Mouse (Mus musculus) lung, embryonic 15.5 days (tissue): ENCODE measurements around the gene Fam102b. TPM values are rescaled to one million over a fixed set of nuclear protein-coding genes. Genes with fewer than 3 reads are reported as not detected.

Source experiments
- ATAC-seq: fragments of 200-750 bp; cut with Nextera tagmentation; 2 replicates; pipeline ENCODE4 v1.8.0; 2017; ENCODE audit warnings: moderate number of reproducible peaks, borderline replicate concordance; ENCODE audit not compliant: low FRiP score, low TSS enrichment; ENCODE audit errors: extremely low read depth
- H3K27ac ChIP-seq: fragments of 300-500 bp; sonication (generic); 2 replicates; pipeline ENCODE4 v1.5.1; 2015; ENCODE audit warnings: moderate library complexity, mild to moderate bottlenecking, inconsistent platforms
- H3K27me3 ChIP-seq: fragments of 300-500 bp; sonication (generic); 2 replicates; pipeline ENCODE4 v1.6.1; 2015; ENCODE audit warnings: inconsistent platforms
- H3K36me3 ChIP-seq: fragments of 300-500 bp; sonication (generic); 2 replicates; pipeline ENCODE4 v1.6.1; 2015; ENCODE audit warnings: inconsistent platforms
- H3K4me1 ChIP-seq: fragments of 300-500 bp; sonication (generic); 2 replicates; pipeline ENCODE4 v1.6.1; 2015; ENCODE audit warnings: inconsistent platforms
- H3K4me2 ChIP-seq: fragments of 300-500 bp; sonication (generic); 2 replicates; pipeline ENCODE4 v1.6.1; 2015; ENCODE audit warnings: inconsistent platforms, mild to moderate bottlenecking, moderate library complexity
- H3K4me3 ChIP-seq: fragments of 300-500 bp; sonication (generic); 2 replicates; pipeline ENCODE4 v1.5.1; 2015; ENCODE audit warnings: mild to moderate bottlenecking, inconsistent platforms
- H3K9ac ChIP-seq: fragments of 300-500 bp; sonication (generic); 2 replicates; pipeline ENCODE4 v1.6.1; 2015; ENCODE audit warnings: inconsistent platforms
- H3K9me3 ChIP-seq: fragments of 300-500 bp; sonication (generic); 2 replicates; pipeline ENCODE4 v1.6.1; 2016; ENCODE audit warnings: inconsistent platforms
- WGBS: fragments of 180-500 bp; shearing (Covaris S2); methylation state at CpG from one replicate; pipeline ENCODE4 v1.1.7; 2015; 5-methylcytosine and 5-hydroxymethylcytosine counted together
- microRNA-seq: library from miRNA; unstranded; fragments of <30 nt; microRNA quantifications from one replicate; pipeline ENCODE4, GENCODE M21; 2016
- polyA plus RNA-seq: library from polyadenylated mRNA; unstranded; fragments of >200 nt; fragmentation: Nextera tagmentation; extraction: Ambion mirVana; gene quantifications from 2 replicates; pipeline ENCODE4 v1.2.1, GENCODE M21; 2015

Fam102b gene
- polyA plus RNA-seq, 1 experiment from 2014 or later, result 11.2 TPM

- no peak overlapping the region for H3K27ac ChIP-seq
- H3K36me3 ChIP-seq, result no peaks in the 10 kb centered on the region
- no peak for ATAC-seq
- H3K4me3 ChIP-seq, result no peak overlapping the region
- H3K4me2 ChIP-seq, result no peak overlapping the region
- H3K9me3 ChIP-seq, result no peaks in the 10 kb centered on the region
- H3K9ac ChIP-seq, result no peak overlapping the region
- WGBS, result 84% methylated on average over 10 of the region's 10 CpGs
- no peaks in the 10 kb centered on the region for H3K27me3 ChIP-seq
- H3K4me1 ChIP-seq, result 0 out of 2 replicates have a peak, but pooled peaks cover 5% of the 10 kb centered on the region
Measured at GRCm38 (mm10) chr3:108940996-108941395, 86.4 kb downstream of the Fam102b start.

- Histone ChIP-seq H3K4me3 (peak within 1 kb of the TSS; percentile 34), H3K9me3 (no peaks in the 10 kb centered on the region), H3K4me2 (peak within 1 kb of the TSS; percentile 70), H3K27me3 (no peaks in the 10 kb centered on the region), H3K36me3 (no peaks in the 10 kb centered on the region), H3K27ac (no peak within 1 kb of the TSS), H3K9ac (0 out of 2 replicates have a peak within 1 kb of the TSS, but pooled peaks have one; percentile 16), H3K4me1 (0 out of 2 replicates have a peak, but pooled peaks cover 5% of the 10 kb centered on the region)
- WGBS, result 38% methylated on average over 55 of the region's 59 CpGs
- ATAC-seq, result peak; percentile 79
Measured at GRCm38 (mm10) chr3:108940001-108940633, 87.3 kb downstream of the Fam102b start, which contains the start of gene Gm9857. Gm9857 (minus strand) TSS chr3:108940445.

- 0 out of 2 replicates have a peak within 1 kb of the TSS, but pooled peaks have one; percentile 16 for H3K9ac ChIP-seq
- H3K4me2 ChIP-seq, result peak within 1 kb of the TSS; percentile 70
- H3K36me3 ChIP-seq, result no peaks in the 10 kb centered on the region
- 0 out of 2 replicates have a peak, but pooled peaks cover 5% of the 10 kb centered on the region for H3K4me1 ChIP-seq
- whole genome bisulfite sequencing, result 80% methylated on average over 5 of the region's 5 CpGs
- no peak for ATAC-seq
- H3K9me3 ChIP-seq, result no peaks in the 10 kb centered on the region
- no peaks in the 10 kb centered on the region for H3K27me3 ChIP-seq
- no peak within 1 kb of the TSS for H3K27ac ChIP-seq
- H3K4me3 ChIP-seq, result peak within 1 kb of the TSS; percentile 34
Measured at GRCm38 (mm10) chr3:108939573-108939972, 87.8 kb downstream of the Fam102b start, which contains the start of gene Henmt1. Henmt1 (plus strand) TSS chr3:108939873.

GRCm38 (mm10) chr3:108938691-108939090 lies 88.7 kb downstream of the Fam102b start:
- no peaks in the 10 kb centered on the region for H3K27me3 ChIP-seq
- WGBS, result 88% methylated on average over 5 of the region's 5 CpGs
- no peak overlapping the region for H3K4me3 ChIP-seq
- 0 out of 2 replicates have a peak, but pooled peaks cover 5% of the 10 kb centered on the region for H3K4me1 ChIP-seq
- H3K27ac ChIP-seq, result no peak overlapping the region
- no peak overlapping the region for H3K9ac ChIP-seq
- H3K36me3 ChIP-seq, result no peaks in the 10 kb centered on the region
- no peak overlapping the region for H3K4me2 ChIP-seq
- no peaks in the 10 kb centered on the region for H3K9me3 ChIP-seq
- ATAC-seq, result no peak

- Histone ChIP-seq H3K27me3 (no peaks in the 10 kb centered on the region), H3K4me3 (no peak overlapping the region), H3K9me3 (no peaks in the 10 kb centered on the region), H3K27ac (no peak overlapping the region), H3K9ac (no peak overlapping the region), H3K36me3 (no peaks in the 10 kb centered on the region), H3K4me1 (no peaks in the 10 kb centered on the region), H3K4me2 (no peak overlapping the region)
- ATAC-seq, result no peak
- 87% methylated on average over 6 of the region's 6 CpGs for WGBS
Measured at GRCm38 (mm10) chr3:108933557-108933956, 93.8 kb downstream of the Fam102b start.

GRCm38 (mm10) chr3:108926308-108926707 lies 101.1 kb downstream of the Fam102b start:
- Histone ChIP-seq H3K4me3 (no peak overlapping the region), H3K4me2 (no peak overlapping the region), H3K27me3 (no peaks in the 10 kb centered on the region), H3K9ac (no peak overlapping the region), H3K27ac (no peak overlapping the region), H3K4me1 (no peaks in the 10 kb centered on the region), H3K9me3 (no peaks in the 10 kb centered on the region), H3K36me3 (no peaks in the 10 kb centered on the region)
- no peak for ATAC-seq
- WGBS, result 59% methylated on average over 1 of the region's 1 CpGs

GRCm38 (mm10) chr3:108925677-108926076 lies 101.7 kb downstream of the Fam102b start:
- 77% methylated on average over 4 of the region's 4 CpGs for WGBS
- H3K9me3 ChIP-seq, result no peaks in the 10 kb centered on the region
- H3K27ac ChIP-seq, result no peak overlapping the region
- no peak overlapping the region for H3K9ac ChIP-seq
- H3K4me3 ChIP-seq, result no peak overlapping the region
- H3K36me3 ChIP-seq, result no peaks in the 10 kb centered on the region
- no peak for ATAC-seq
- no peaks in the 10 kb centered on the region for H3K4me1 ChIP-seq
- no peaks in the 10 kb centered on the region for H3K27me3 ChIP-seq
- H3K4me2 ChIP-seq, result no peak overlapping the region

GRCm38 (mm10) chr3:108921822-108922221 lies 105.6 kb downstream of the Fam102b start:
- 81% methylated on average over 1 of the region's 1 CpGs for WGBS
- Histone ChIP-seq H3K27me3 (no peaks in the 10 kb centered on the region), H3K9ac (no peak overlapping the region), H3K4me1 (no peaks in the 10 kb centered on the region), H3K27ac (no peak overlapping the region), H3K9me3 (no peaks in the 10 kb centered on the region), H3K4me2 (no peak overlapping the region), H3K36me3 (no peaks in the 10 kb centered on the region), H3K4me3 (no peak overlapping the region)
- no peak for ATAC-seq

Small RNA genes within 50 kb of the gene (microRNA-seq; reads per million reads assigned to microRNA genes)
- gene Gm44384, result not detected

Other genes with a start within 250 kb of the Fam102b start
- gene Stxbp3, start 187.1 kb downstream of the Fam102b start, polyA plus RNA-seq, result 38.8 and 43.1 TPM in 2 replicates
- 0.23 and 0.42 TPM in 2 replicates for gene Fndc7, start 137.6 kb downstream of the Fam102b start, polyA plus RNA-seq
- gene Prpf38b, start 115.9 kb downstream of the Fam102b start, polyA plus RNA-seq, result 73.4 and 81.9 TPM in 2 replicates
- gene Henmt1, start 87.7 kb downstream of the Fam102b start, polyA plus RNA-seq, result 0.32 and 0.42 TPM in 2 replicates
- gene Gm9857, start 87.2 kb downstream of the Fam102b start, polyA plus RNA-seq, result not detected in 2 replicates
- gene Slc25a54, start 52.9 kb upstream of the Fam102b start, polyA plus RNA-seq, result not detected in 2 replicates
- 29.5 and 30.7 TPM in 2 replicates for gene Slc25a24, start 95.5 kb upstream of the Fam102b start, polyA plus RNA-seq